Mouse (Mus musculus) myocyte (in vitro differentiated cells): ENCODE data around the gene Hnrnpab. TPM values are rescaled to one million over a fixed set of nuclear protein-coding genes. Genes with fewer than 3 reads are reported as not detected.
A peak's percentile ranks its signal among the peaks of the same experiment; 100 is the strongest.

ENCODE experiments used
- H3K27me3 ChIP-seq: one replicate; pipeline ENCODE4 v1.6.1; 2011; ENCODE audit not compliant: control insufficient read depth, insufficient read depth, insufficient read length
- H3K36me3 ChIP-seq: one replicate; pipeline ENCODE4 v1.6.1; 2011; ENCODE audit not compliant: control insufficient read depth, insufficient read depth
- H3K4me2 ChIP-seq: one replicate; pipeline ENCODE4 v1.6.1; 2011; ENCODE audit warnings: low read depth, control low read depth
- H3K4me3 ChIP-seq: one replicate; pipeline ENCODE4 v1.5.1; 2011; ENCODE audit warnings: mild to moderate bottlenecking, control low read depth, moderate library complexity
- H3K79me2 ChIP-seq: one replicate; pipeline ENCODE4 v1.6.1; 2011; ENCODE audit not compliant: control insufficient read depth, insufficient read depth
- H3ac ChIP-seq: one replicate; pipeline ENCODE4 v1.6.1; 2011; ENCODE audit not compliant: control insufficient read depth, insufficient read length
- CEBPB ChIP-seq: IDR thresholded peaks from 2 replicates; pipeline ENCODE4 v1.6.1; 2011; ENCODE audit warnings: mild to moderate bottlenecking, moderate library complexity; ENCODE audit not compliant: poor library complexity, insufficient read depth, severe bottlenecking
- E2F4 ChIP-seq: IDR thresholded peaks from one replicate; pipeline ENCODE4 v1.6.1; 2011; ENCODE audit warnings: mild to moderate bottlenecking, control low read depth, moderate library complexity; ENCODE audit not compliant: insufficient read depth
- MAX ChIP-seq: IDR thresholded peaks from one replicate; pipeline ENCODE4 v1.6.1; 2011; ENCODE audit warnings: low read depth, mild to moderate bottlenecking, control low read depth
- MYOD1 ChIP-seq, 3 experiments: IDR thresholded peaks; one replicate each; pipeline ENCODE4 v1.6.1; 2011; ENCODE audit warnings: control low read depth in 2 of 3, low read depth in 2 of 3, mild to moderate bottlenecking in 2 of 3, moderate library complexity in 1 of 3; ENCODE audit not compliant: insufficient read length in 2 of 3, control insufficient read depth in 1 of 3
- MYOG ChIP-seq, 3 experiments: IDR thresholded peaks; one replicate each; pipeline ENCODE4 v1.6.1; 2011; ENCODE audit warnings: control low read depth in 2 of 3, low read depth in 2 of 3, mild to moderate bottlenecking in 2 of 3; ENCODE audit not compliant: insufficient read length in 2 of 3, control insufficient read depth in 1 of 3, insufficient read depth in 1 of 3
- POLR2A ChIP-seq: IDR thresholded peaks from one replicate; pipeline ENCODE4 v1.6.1; 2011; ENCODE audit warnings: low read depth, mild to moderate bottlenecking, control low read depth, moderate library complexity; ENCODE audit not compliant: insufficient read length
- POLR2AphosphoS2 ChIP-seq: IDR thresholded peaks from one replicate; pipeline ENCODE4 v1.6.1; 2011; ENCODE audit warnings: low read depth, control low read depth; ENCODE audit not compliant: insufficient read length
- REST ChIP-seq: IDR thresholded peaks from one replicate; pipeline ENCODE4 v1.6.1; 2011; ENCODE audit warnings: mild to moderate bottlenecking, control low read depth, moderate library complexity; ENCODE audit not compliant: insufficient read depth, insufficient read length
- SRF ChIP-seq: IDR thresholded peaks from one replicate; pipeline ENCODE4 v1.6.1; 2011; ENCODE audit warnings: low read depth; ENCODE audit not compliant: control insufficient read depth, insufficient read length
- TCF12 ChIP-seq: IDR thresholded peaks from one replicate; pipeline ENCODE4 v1.6.1; 2011; ENCODE audit warnings: mild to moderate bottlenecking, control low read depth; ENCODE audit not compliant: poor library complexity, insufficient read depth, severe bottlenecking
- TCF3 ChIP-seq: IDR thresholded peaks from one replicate; pipeline ENCODE4 v1.6.1; 2011; ENCODE audit warnings: low read depth, control low read depth; ENCODE audit not compliant: insufficient read length
- USF1 ChIP-seq: IDR thresholded peaks from one replicate; pipeline ENCODE4 v1.6.1; 2011; ENCODE audit warnings: low read depth, mild to moderate bottlenecking, control low read depth, moderate library complexity
- polyA plus RNA-seq: library from polyadenylated mRNA; unstranded; fragments of >200 nt; fragmentation: generic; extraction: Trizol; gene quantifications from one replicate; pipeline ENCODE4 v1.2.1, GENCODE M21; 2012; ENCODE audit warnings: missing spikeins

The Hnrnpab gene
- polyA plus RNA-seq: 371 TPM

DNA sequence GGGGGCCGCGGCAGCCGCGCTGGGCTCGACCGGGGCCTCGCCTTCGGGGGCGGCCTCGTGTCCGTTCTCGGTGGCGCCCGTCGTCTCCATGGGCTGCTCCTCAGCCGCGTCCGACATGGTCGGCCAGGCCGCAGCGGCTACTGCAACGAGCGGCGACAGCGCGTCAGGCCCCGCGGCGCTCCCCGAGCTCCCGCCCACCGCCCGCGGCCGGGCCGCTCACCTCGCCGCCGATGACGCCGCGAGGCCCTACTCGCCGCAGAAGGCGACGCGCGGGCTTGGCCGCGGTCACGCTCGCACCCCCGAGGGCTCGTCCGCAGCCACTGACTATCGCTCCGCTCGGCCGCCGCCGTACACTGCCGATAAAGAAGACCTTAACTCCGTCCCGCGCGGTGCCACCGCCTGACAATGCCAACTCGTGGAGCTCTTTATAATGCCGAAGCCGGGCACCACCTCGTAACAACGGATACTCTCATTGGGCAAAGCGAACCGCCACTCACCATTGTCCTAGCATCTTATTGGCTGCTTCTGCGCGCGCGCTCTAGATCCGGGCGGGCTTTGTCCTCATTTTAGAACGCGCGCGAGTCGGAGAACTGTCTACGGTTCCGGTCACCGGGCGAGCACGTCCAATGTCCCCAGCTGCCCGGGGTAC lies at the start of gene Hnrnpab:
Hnrnpab (minus strand) TSS at position 401 of the 649 bp plus-strand sequence.
- TF ChIP-seq MYOD1 (IDR thresholded peaks at IDR 0.05; ENCODE audit: control insufficient read depth in 1 of 3, insufficient read length in 2 of 3, low read depth in 2 of 3) (peak in 1 of 3 experiments; percentile 34), REST (peak; percentile 10), MYOG (IDR thresholded peaks at IDR 0.05; ENCODE audit: control insufficient read depth in 1 of 3, insufficient read depth in 1 of 3, insufficient read length in 2 of 3, low read depth in 2 of 3) (no peak), E2F4 (peak; percentile 82), POLR2A (peak; percentile 99), MAX (no peak), SRF (no peak), USF1 (no peak), TCF12 (no peak), TCF3 (no peak), CEBPB (no peak), POLR2AphosphoS2 (peak; percentile 94)
- Histone ChIP-seq H3K27me3 (no peaks in the 10 kb centered on the region), H3K36me3 (peaks cover 39% of the 10 kb centered on the region)

DNA sequence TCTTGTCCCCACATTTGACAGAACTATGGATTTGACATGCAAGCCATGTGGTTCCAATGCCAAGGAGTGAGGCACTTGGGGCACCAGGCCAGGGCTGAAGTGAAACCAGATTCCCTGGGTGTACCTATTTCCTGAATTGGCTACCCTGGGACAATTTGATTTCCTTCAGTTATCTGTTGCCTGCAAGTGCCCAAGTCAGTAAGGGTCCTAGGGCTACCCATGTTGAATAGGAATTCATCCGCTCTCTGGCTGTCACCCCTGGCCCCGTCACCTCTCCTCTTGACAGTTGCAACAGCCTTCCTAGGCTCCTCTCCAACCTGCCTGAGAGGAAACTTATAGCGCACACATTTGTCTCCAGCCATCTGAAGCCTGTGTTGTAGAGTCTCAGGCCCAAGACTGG lies 48.2 kb upstream of the Hnrnpab start:
- Histone ChIP-seq H3K79me2 (no peaks in the 10 kb centered on the region), H3ac (no peak overlapping the region), H3K4me3 (no peak overlapping the region), H3K4me2 (no peak overlapping the region), H3K36me3 (no peaks in the 10 kb centered on the region), H3K27me3 (no peaks in the 10 kb centered on the region)
- TF ChIP-seq POLR2AphosphoS2: no peak
- no peak for TF ChIP-seq TCF12
- TF ChIP-seq POLR2A: no peak
- TF ChIP-seq USF1: no peak
- no peak for TF ChIP-seq E2F4
- no peak for TF ChIP-seq MYOG (IDR thresholded peaks at IDR 0.05; ENCODE audit: control insufficient read depth in 1 of 3, insufficient read depth in 1 of 3, insufficient read length in 2 of 3, low read depth in 2 of 3)
- TF ChIP-seq MYOD1 (IDR thresholded peaks at IDR 0.05; ENCODE audit: control insufficient read depth in 1 of 3, insufficient read length in 2 of 3, low read depth in 2 of 3): no peak
- TF ChIP-seq SRF: no peak
- no peak for TF ChIP-seq MAX
- TF ChIP-seq TCF3: no peak
- TF ChIP-seq REST: no peak
- no peak for TF ChIP-seq CEBPB

More for the DNA sequence above, at the start of gene Hnrnpab:
- peaks cover 48% of the 10 kb centered on the region for H3K79me2 ChIP-seq
- peak within 1 kb of the TSS; percentile 67 for H3K4me3 ChIP-seq
- peak within 1 kb of the TSS; percentile 85 for H3ac ChIP-seq
- peak within 1 kb of the TSS; percentile 96 for H3K4me2 ChIP-seq

DNA sequence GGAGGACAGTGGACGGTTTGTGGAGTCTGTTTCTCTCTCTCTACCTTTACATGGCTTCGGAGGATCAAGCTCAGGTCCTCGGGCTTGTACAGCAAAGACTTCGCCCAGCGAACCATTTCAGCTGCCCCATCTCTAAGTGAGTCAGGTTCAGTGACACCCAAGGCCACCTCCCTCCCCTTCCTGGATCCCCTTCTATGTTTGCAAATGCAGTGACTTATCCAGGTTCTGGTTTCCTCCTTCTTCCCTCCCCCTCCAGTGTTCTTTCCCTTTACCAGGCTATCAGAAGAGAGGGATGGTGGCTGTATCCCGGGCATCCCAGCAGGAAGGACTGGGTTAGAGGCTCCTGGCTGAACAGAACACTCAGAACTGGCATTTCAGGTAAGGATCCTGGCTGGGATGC lies 47.1 kb upstream of the Hnrnpab start:
- TF ChIP-seq TCF3: no peak
- H3ac ChIP-seq: no peak overlapping the region

DNA sequence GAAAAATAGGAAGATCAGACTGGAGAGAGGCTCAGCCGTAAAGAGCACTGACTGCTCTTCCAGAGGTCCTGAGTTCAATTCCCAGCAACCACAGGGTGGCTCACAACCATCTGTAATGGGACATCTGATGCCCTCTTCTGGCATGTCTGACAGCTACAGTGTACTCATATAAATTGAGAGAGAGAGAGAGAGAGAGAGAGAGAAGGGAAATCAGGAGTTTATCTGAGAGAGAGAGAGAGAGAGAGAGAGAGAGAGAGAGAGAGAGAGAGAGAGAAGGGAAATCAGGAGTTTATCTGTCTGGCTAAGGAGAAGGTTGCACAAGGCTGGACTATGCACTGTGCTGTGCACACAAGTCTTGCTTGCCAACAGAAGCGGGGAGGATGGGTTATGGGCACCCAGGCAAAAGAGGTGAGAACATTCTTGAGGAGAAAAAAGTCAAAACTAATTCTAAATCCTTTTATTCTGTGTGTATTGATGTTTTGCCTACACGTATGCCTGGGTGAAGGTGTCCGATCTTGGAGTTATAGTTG lies 46.3 kb upstream of the Hnrnpab start:
- TF ChIP-seq TCF12 (no peak), E2F4 (no peak), SRF (no peak), CEBPB (no peak), MYOG (IDR thresholded peaks at IDR 0.05; ENCODE audit: control insufficient read depth in 1 of 3, insufficient read depth in 1 of 3, insufficient read length in 2 of 3, low read depth in 2 of 3) (no peak), MAX (no peak), MYOD1 (IDR thresholded peaks at IDR 0.05; ENCODE audit: control insufficient read depth in 1 of 3, insufficient read length in 2 of 3, low read depth in 2 of 3) (no peak), REST (no peak), POLR2A (no peak), POLR2AphosphoS2 (no peak), USF1 (no peak), TCF3 (no peak)
- H3K4me2 ChIP-seq: no peak overlapping the region
- no peaks in the 10 kb centered on the region for H3K79me2 ChIP-seq
- H3ac ChIP-seq: no peak overlapping the region
- no peaks in the 10 kb centered on the region for H3K36me3 ChIP-seq
- no peaks in the 10 kb centered on the region for H3K27me3 ChIP-seq
- H3K4me3 ChIP-seq: no peak overlapping the region

More for the DNA sequence above, 47.1 kb upstream of the Hnrnpab start:
- Histone ChIP-seq H3K4me2 (no peak overlapping the region), H3K27me3 (no peaks in the 10 kb centered on the region), H3K36me3 (no peaks in the 10 kb centered on the region), H3K79me2 (no peaks in the 10 kb centered on the region), H3K4me3 (no peak overlapping the region)
